Mouse (Mus musculus): ENCODE results near the gene Shb. TPM values are rescaled to one million over a fixed set of nuclear protein-coding genes. Genes with fewer than 3 reads are reported as not detected.
A peak's percentile ranks its signal among the peaks of the same experiment; 100 is the strongest.

The Shb gene
- total and polyA plus RNA-seq, 2 experiments from 2014 or later: 7.4 to 54.8 TPM

DNA sequence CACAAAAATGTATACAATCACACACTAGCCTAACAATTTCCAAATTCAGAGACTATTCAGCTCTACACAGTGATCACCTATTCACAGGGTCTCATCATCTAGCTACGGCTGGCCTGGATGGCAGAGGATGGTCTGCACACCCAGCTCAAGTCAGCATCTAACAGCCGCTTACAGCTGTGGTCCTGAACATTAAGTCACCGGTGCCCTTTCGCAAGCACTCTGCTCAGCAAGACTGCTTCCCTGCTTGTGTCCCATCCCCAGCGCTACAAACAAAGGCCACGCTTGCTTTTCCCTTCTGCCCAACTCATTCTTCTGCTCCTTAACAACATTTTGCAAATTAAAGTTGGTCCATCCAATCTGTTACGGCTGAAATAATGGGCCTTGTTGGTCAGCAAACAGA is 125.9 kb downstream of the Shb start:
- Histone ChIP-seq H3K4me3 (ENCODE audit: low read depth, low read length) (no peak overlapping the region), H3K27me3 (ENCODE audit: control insufficient read depth, insufficient read depth, low read length) (no peaks in the 10 kb centered on the region), H3K4me1 (ENCODE audit: control insufficient read depth, insufficient read depth) (peaks cover 38% of the 10 kb centered on the region), H3K4me2 (ENCODE audit: low read depth, low read length) (peak overlapping the region; percentile 19; the same call in 1 of the 2 replicates), H3K36me3 (replicated peaks; ENCODE audit: control insufficient read depth, insufficient read depth, low read length) (peaks cover 26% of the 10 kb centered on the region), H3K9me3 (replicated peaks; ENCODE audit: control insufficient read depth, low read length) (no peaks in the 10 kb centered on the region), H3K27ac (ENCODE audit: low read depth) (no peak overlapping the region; the same call in 1 of the 2 replicates), H3K9ac (replicated peaks; ENCODE audit: low read depth, low read length) (no peak overlapping the region)
- DNase-seq (ENCODE audit: low spot score): no peak
- WGBS: 82% methylated on average over 7 of the region's 7 CpGs
- ATAC-seq (ENCODE audit: insufficient read depth, low read depth): no peak
- TF ChIP-seq CTCF (IDR thresholded peaks at IDR 0.05; ENCODE audit: low read depth) (no peak), EP300 (IDR thresholded peaks at IDR 0.05; ENCODE audit: low read depth) (no peak)

DNA sequence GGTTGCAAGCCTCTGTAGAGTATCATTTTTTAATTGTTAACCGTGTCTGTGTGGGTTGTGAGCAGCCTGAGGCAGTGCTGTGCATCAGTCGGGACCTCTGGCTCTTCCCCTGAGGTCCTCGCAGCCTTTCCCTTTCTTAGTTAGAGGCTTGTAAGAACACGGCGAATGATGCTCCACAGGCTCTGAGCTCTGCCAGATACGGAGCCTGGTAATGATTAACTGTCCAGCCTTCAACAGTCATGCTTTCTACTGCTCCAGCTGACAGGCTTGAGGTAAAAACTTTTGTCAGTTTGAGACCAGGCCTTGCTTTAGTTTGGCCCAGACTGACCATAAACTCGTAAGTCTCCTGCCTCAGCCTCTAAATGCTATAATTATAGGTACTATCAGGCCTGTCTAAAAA is 127.0 kb downstream of the Shb start:
- no peak overlapping the region for H3K9ac ChIP-seq (replicated peaks; ENCODE audit: low read depth, low read length)
- no peaks in the 10 kb centered on the region for H3K9me3 ChIP-seq (replicated peaks; ENCODE audit: control insufficient read depth, low read length)
- peaks cover 35% of the 10 kb centered on the region for H3K36me3 ChIP-seq (replicated peaks; ENCODE audit: control insufficient read depth, insufficient read depth, low read length)
- 73% methylated on average over 7 of the region's 7 CpGs for WGBS
- ATAC-seq (ENCODE audit: insufficient read depth, low read depth) (no peak), DNase-seq (ENCODE audit: low spot score) (no peak)
- H3K27ac ChIP-seq (ENCODE audit: low read depth): no peak overlapping the region
- TF ChIP-seq CTCF (IDR thresholded peaks at IDR 0.05; ENCODE audit: low read depth) (no peak), EP300 (IDR thresholded peaks at IDR 0.05; ENCODE audit: low read depth) (no peak)
- no peak overlapping the region for H3K4me2 ChIP-seq (ENCODE audit: low read depth, low read length)
- no peak overlapping the region for H3K4me3 ChIP-seq (ENCODE audit: low read depth, low read length)
- no peaks in the 10 kb centered on the region for H3K27me3 ChIP-seq (ENCODE audit: control insufficient read depth, insufficient read depth, low read length)
- H3K4me1 ChIP-seq (ENCODE audit: control insufficient read depth, insufficient read depth): peaks cover 38% of the 10 kb centered on the region

DNA sequence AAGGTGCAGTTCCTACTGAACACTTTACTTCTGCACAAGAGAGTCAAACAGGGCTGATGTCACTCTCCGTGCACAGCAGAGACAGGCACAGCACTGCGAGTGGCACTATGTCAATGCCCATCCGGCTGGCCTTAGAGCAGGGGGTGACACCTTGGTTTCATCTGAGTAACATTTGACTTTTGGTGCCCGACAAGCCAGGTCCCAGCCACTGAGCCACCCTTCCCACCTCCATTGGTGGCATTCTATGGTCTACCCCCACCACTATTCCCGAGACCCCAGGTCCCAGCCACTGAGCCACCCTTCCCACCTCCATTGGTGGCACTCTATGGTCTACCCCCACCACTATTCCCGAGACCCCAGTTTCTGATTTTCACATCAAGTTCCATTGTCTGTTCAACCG is 128.2 kb downstream of the Shb start:
- no peak for TF ChIP-seq EP300 (IDR thresholded peaks at IDR 0.05; ENCODE audit: low read depth)
- TF ChIP-seq CTCF (IDR thresholded peaks at IDR 0.05; ENCODE audit: low read depth): no peak
- no peak overlapping the region for H3K4me3 ChIP-seq (ENCODE audit: low read depth, low read length)
- H3K36me3 ChIP-seq (replicated peaks; ENCODE audit: control insufficient read depth, insufficient read depth, low read length): peaks cover 47% of the 10 kb centered on the region
- DNase-seq (ENCODE audit: low spot score) (no peak), ATAC-seq (ENCODE audit: insufficient read depth, low read depth) (no peak)
- no peaks in the 10 kb centered on the region for H3K9me3 ChIP-seq (replicated peaks; ENCODE audit: control insufficient read depth, low read length)
- H3K4me2 ChIP-seq (ENCODE audit: low read depth, low read length): no peak overlapping the region
- H3K27ac ChIP-seq (ENCODE audit: low read depth): peak overlapping the region; percentile 23; the same call in 1 of the 2 replicates
- 89% methylated on average over 7 of the region's 7 CpGs for WGBS
- H3K9ac ChIP-seq (replicated peaks; ENCODE audit: low read depth, low read length): no peak overlapping the region
- H3K27me3 ChIP-seq (ENCODE audit: control insufficient read depth, insufficient read depth, low read length): no peaks in the 10 kb centered on the region
- H3K4me1 ChIP-seq (ENCODE audit: control insufficient read depth, insufficient read depth): peaks cover 32% of the 10 kb centered on the region

DNA sequence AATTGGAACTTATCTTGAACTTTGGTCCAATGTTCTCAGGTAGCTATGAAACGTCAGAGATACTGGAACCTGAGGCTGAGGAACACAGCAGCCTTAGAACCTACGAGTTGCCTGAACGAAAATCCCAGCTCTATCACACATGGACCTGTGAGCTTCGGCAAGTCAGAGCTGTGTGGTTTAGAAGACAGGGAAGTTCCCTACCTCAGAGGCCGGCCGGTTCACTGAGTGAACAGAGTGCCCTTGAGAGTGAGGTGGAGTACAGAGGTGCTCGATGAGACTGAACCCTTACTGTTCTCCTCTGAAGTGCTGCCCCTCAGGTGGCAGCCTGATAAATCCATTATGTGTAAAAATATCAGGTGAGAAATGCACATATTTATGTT is 128.8 kb downstream of the Shb start:
- Histone ChIP-seq H3K9ac (replicated peaks; ENCODE audit: low read depth, low read length) (no peak overlapping the region), H3K4me3 (ENCODE audit: low read depth, low read length) (no peak overlapping the region), H3K27ac (ENCODE audit: low read depth) (peak overlapping the region; percentile 23), H3K4me2 (ENCODE audit: low read depth, low read length) (0 out of 2 replicates have a peak overlapping the region, but pooled peaks have one; percentile 6), H3K36me3 (replicated peaks; ENCODE audit: control insufficient read depth, insufficient read depth, low read length) (peaks cover 53% of the 10 kb centered on the region), H3K4me1 (ENCODE audit: control insufficient read depth, insufficient read depth) (peaks cover 31% of the 10 kb centered on the region), H3K9me3 (replicated peaks; ENCODE audit: control insufficient read depth, low read length) (no peaks in the 10 kb centered on the region), H3K27me3 (ENCODE audit: control insufficient read depth, insufficient read depth, low read length) (no peaks in the 10 kb centered on the region)
- DNase-seq (ENCODE audit: low spot score) (no peak), ATAC-seq (ENCODE audit: insufficient read depth, low read depth) (no peak)
- 53% methylated on average over 7 of the region's 7 CpGs for whole genome bisulfite sequencing
- no peak for TF ChIP-seq CTCF (IDR thresholded peaks at IDR 0.05; ENCODE audit: low read depth)
- no peak for TF ChIP-seq EP300 (IDR thresholded peaks at IDR 0.05; ENCODE audit: low read depth)

GRCm38 (mm10) chr4:45402878-45403498 is 129.3 kb downstream of the Shb start:
- Histone ChIP-seq H3K27me3 (ENCODE audit: control insufficient read depth, insufficient read depth, low read length) (no peaks in the 10 kb centered on the region), H3K9ac (replicated peaks; ENCODE audit: low read depth, low read length) (no peak overlapping the region), H3K27ac (ENCODE audit: low read depth) (peak overlapping the region; percentile 23; the same call in 1 of the 2 replicates), H3K4me3 (ENCODE audit: low read depth, low read length) (no peak overlapping the region), H3K9me3 (replicated peaks; ENCODE audit: control insufficient read depth, low read length) (no peaks in the 10 kb centered on the region), H3K36me3 (replicated peaks; ENCODE audit: control insufficient read depth, insufficient read depth, low read length) (peaks cover 57% of the 10 kb centered on the region), H3K4me2 (ENCODE audit: low read depth, low read length) (0 out of 2 replicates have a peak overlapping the region, but pooled peaks have one; percentile 6), H3K4me1 (ENCODE audit: control insufficient read depth, insufficient read depth) (peaks cover 31% of the 10 kb centered on the region)
- TF ChIP-seq EP300 (IDR thresholded peaks at IDR 0.05; ENCODE audit: low read depth) (no peak), CTCF (IDR thresholded peaks at IDR 0.05; ENCODE audit: low read depth) (no peak)
- DNase-seq (ENCODE audit: low spot score): peak; percentile 45
- ATAC-seq (ENCODE audit: insufficient read depth, low read depth): peak; percentile 54
- WGBS: 16% methylated on average over 7 of the region's 7 CpGs

DNA sequence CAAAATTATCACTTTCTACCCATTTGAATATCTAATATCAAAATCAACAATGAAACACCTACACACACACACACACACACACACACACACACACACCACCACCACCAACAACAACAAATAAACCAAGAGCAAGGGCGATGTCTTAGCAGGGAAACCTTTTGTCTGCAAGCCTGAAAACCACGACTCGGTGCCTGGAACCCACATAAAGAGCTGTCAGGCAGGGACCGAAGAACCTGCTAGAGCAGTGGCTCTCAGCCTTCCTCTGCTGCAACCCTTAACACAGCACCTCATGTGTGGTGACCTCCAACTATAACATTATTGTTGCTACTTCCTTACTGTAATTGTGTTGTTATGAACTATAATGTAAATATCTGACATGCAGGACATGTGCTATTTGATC is 130.0 kb downstream of the Shb start:
- no peak overlapping the region for H3K4me3 ChIP-seq (ENCODE audit: low read depth, low read length)
- no peak overlapping the region for H3K9ac ChIP-seq (replicated peaks; ENCODE audit: low read depth, low read length)
- no peak for DNase-seq (ENCODE audit: low spot score)
- H3K4me2 ChIP-seq (ENCODE audit: low read depth, low read length): no peak overlapping the region
- no peaks in the 10 kb centered on the region for H3K9me3 ChIP-seq (replicated peaks; ENCODE audit: control insufficient read depth, low read length)
- H3K27ac ChIP-seq (ENCODE audit: low read depth): peak overlapping the region; percentile 23; the same call in 1 of the 2 replicates
- 88% methylated on average over 4 of the region's 4 CpGs for WGBS
- no peak for TF ChIP-seq EP300 (IDR thresholded peaks at IDR 0.05; ENCODE audit: low read depth)
- TF ChIP-seq CTCF (IDR thresholded peaks at IDR 0.05; ENCODE audit: low read depth): no peak
- H3K27me3 ChIP-seq (ENCODE audit: control insufficient read depth, insufficient read depth, low read length): no peaks in the 10 kb centered on the region
- H3K36me3 ChIP-seq (replicated peaks; ENCODE audit: control insufficient read depth, insufficient read depth, low read length): peaks cover 61% of the 10 kb centered on the region
- no peak for ATAC-seq (ENCODE audit: insufficient read depth, low read depth)
- peaks cover 26% of the 10 kb centered on the region for H3K4me1 ChIP-seq (ENCODE audit: control insufficient read depth, insufficient read depth)

Measured in heart, postnatal 0 days (tissue).